Mouse (Mus musculus): ENCODE measurements around the gene 1700030K09Rik. TPM values are rescaled to one million over a fixed set of nuclear protein-coding genes. Genes with fewer than 3 reads are reported as not detected.

1700030K09Rik gene
- total RNA-seq, 2 experiments from 2014 or later: 3.1 to 3.2 TPM

- DNase-seq: no peak
- intact Hi-C loops (cut with DNase I; ENCODE audit: low total_unique reads): no loop called here
Observed at GRCm38 (mm10) chr8:72457806-72458205, 14.1 kb downstream of the 1700030K09Rik start.

GRCm38 (mm10) chr8:72458457-72458856 is 14.8 kb downstream of the 1700030K09Rik start:
- intact Hi-C loops (cut with DNase I; ENCODE audit: low total_unique reads): no loop called here
- DNase-seq: no peak

GRCm38 (mm10) chr8:72459881-72460533 is 16.3 kb downstream of the 1700030K09Rik start:
- no peak for DNase-seq
- intact Hi-C loops (cut with DNase I; ENCODE audit: low total_unique reads): no loop called here

GRCm38 (mm10) chr8:72464211-72464610 is 20.5 kb downstream of the 1700030K09Rik start:
- no peak for DNase-seq
- intact Hi-C loops (cut with DNase I; ENCODE audit: low total_unique reads): no loop called here

- intact Hi-C loops (cut with DNase I; ENCODE audit: low total_unique reads): no loop called here
- no peak for DNase-seq
Observed at GRCm38 (mm10) chr8:72469243-72469642, 25.6 kb downstream of the 1700030K09Rik start.

- intact Hi-C loops (cut with DNase I; ENCODE audit: low total_unique reads): no loop called here
- DNase-seq: no peak
Observed at GRCm38 (mm10) chr8:72469984-72470383, 26.3 kb downstream of the 1700030K09Rik start.

- DNase-seq: no peak
- intact Hi-C loops (cut with DNase I; ENCODE audit: low total_unique reads): no loop called here
Observed at GRCm38 (mm10) chr8:72470684-72471083, 27.0 kb downstream of the 1700030K09Rik start.

- peak; percentile 97 for DNase-seq
- intact Hi-C loops (cut with DNase I; ENCODE audit: low total_unique reads): no loop called here
Observed at GRCm38 (mm10) chr8:72474826-72475546, 31.3 kb downstream of the 1700030K09Rik start, which contains the start of gene Cherp. Gene Cherp (minus strand): TSS chr8:72475226.

GRCm38 (mm10) chr8:72485456-72486199 is 41.9 kb downstream of the 1700030K09Rik start:
- intact Hi-C loops (cut with DNase I; ENCODE audit: low total_unique reads): no loop called here
- peak; percentile 42 for DNase-seq

- DNase-seq: no peak
- intact Hi-C loops (cut with DNase I; ENCODE audit: low total_unique reads): no loop called here
Observed at GRCm38 (mm10) chr8:72487014-72487413, 43.3 kb downstream of the 1700030K09Rik start.

GRCm38 (mm10) chr8:72491017-72491416 is 47.3 kb downstream of the 1700030K09Rik start:
- DNase-seq: no peak
- intact Hi-C loops (cut with DNase I; ENCODE audit: low total_unique reads): loop anchor here (10.0 kb wide), 1 partner anchor 54 kb away; the partner anchor contains the start of gene Med26

GRCm38 (mm10) chr8:72491680-72492621 is 48.3 kb downstream of the 1700030K09Rik start, which contains the start of gene Slc35e1:
Gene Slc35e1 (minus strand): TSS chr8:72492614.
- peak; percentile 29 for DNase-seq
- intact Hi-C loops (cut with DNase I; ENCODE audit: low total_unique reads): loop anchor here (10.0 kb wide), 1 partner anchor 53 kb away; the partner anchor contains the start of gene Med26

GRCm38 (mm10) chr8:72492622-72493081 is 49.0 kb downstream of the 1700030K09Rik start:
- intact Hi-C loops (cut with DNase I; ENCODE audit: low total_unique reads): loop anchor here (10.0 kb wide), 1 partner anchor 52 kb away; the partner anchor contains the start of gene Med26
- peak; percentile 100 for DNase-seq

GRCm38 (mm10) chr8:72493381-72493780 is 49.7 kb downstream of the 1700030K09Rik start:
- DNase-seq: no peak
- intact Hi-C loops (cut with DNase I; ENCODE audit: low total_unique reads): loop anchor here (10.0 kb wide), 1 partner anchor 51 kb away; the partner anchor contains the start of gene Med26

GRCm38 (mm10) chr8:72495411-72496111 is 51.9 kb downstream of the 1700030K09Rik start:
- intact Hi-C loops (cut with DNase I; ENCODE audit: low total_unique reads): loop anchor here (10.0 kb wide), 1 partner anchor 49 kb away; the partner anchor contains the start of gene Med26
- no peak for DNase-seq

GRCm38 (mm10) chr8:72496217-72496616 is 52.5 kb downstream of the 1700030K09Rik start:
- intact Hi-C loops (cut with DNase I; ENCODE audit: low total_unique reads): loop anchor here (10.0 kb wide), 1 partner anchor 49 kb away; the partner anchor contains the start of gene Med26
- no peak for DNase-seq

- intact Hi-C loops (cut with DNase I; ENCODE audit: low total_unique reads): loop anchor here (10.0 kb wide), 1 partner anchor 47 kb away; the partner anchor contains the start of gene Med26
- DNase-seq: no peak
Observed at GRCm38 (mm10) chr8:72497911-72498310, 54.2 kb downstream of the 1700030K09Rik start.

- intact Hi-C loops (cut with DNase I; ENCODE audit: low total_unique reads): loop anchor here (10.0 kb wide), 1 partner anchor 46 kb away; the partner anchor contains the start of gene Med26
- no peak for DNase-seq
Observed at GRCm38 (mm10) chr8:72498527-72498926, 54.8 kb downstream of the 1700030K09Rik start.
